ENCODE assay signal across 14 mouse cellular contexts in the genomic region with DNA sequence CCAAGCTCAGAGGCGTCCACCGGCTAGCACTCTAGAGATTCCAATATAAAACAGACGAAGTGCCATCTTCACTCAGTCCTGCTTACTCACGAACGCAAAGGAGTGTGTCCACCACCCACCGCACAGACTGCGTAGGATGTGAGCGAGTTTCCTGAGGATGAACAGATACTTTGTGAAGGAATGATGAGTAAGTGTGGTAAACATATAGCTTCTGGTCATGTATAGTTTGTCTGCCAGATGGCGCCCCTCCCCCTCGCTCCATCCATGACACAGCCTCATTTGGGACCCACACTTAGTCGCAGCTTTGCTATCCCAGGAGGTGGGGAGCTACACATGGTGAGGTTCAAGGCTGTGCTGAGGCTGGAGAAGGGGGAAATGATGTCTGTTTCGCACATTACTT.
DNase-seq lines count a peak whose midpoint lies in the region; ATAC-seq and TF ChIP-seq lines count a peak whose summit lies in the region.
"Had no signal": no experiment of that assay in that cellular context is flagged by ENCODE, and none has a peak within 500 bp of the region (broad histone marks: within the 10 kb centered on the region; RNA-seq: fewer than 3 reads in every experiment).

No protein-coding gene starts in this region.

- ATAC-seq in hindbrain, embryonic 15.5 days (ENCODE audit: low FRiP score, low read depth), result 0 out of 2 replicates have a peak, but pooled peaks have one; percentile 30
- peak; percentile 48; the same call in 1 of the 2 replicates for ATAC-seq in neural tube, embryonic 12.5 days (ENCODE audit: low FRiP score, low read depth)
- no peak for ATAC-seq in neural tube, embryonic 15.5 days (ENCODE audit: low FRiP score)
- ATAC-seq: forebrain, embryonic 13.5 days; hindbrain, embryonic 16.5 days had no signal

- H3K9me3 ChIP-seq in hindbrain, embryonic 15.5 days, result no peaks in the 10 kb centered on the region
- 0 out of 2 replicates have a peak, but pooled peaks cover 2% of the 10 kb centered on the region for H3K9me3 ChIP-seq in hindbrain, embryonic 10.5 days
- H3K9me3 ChIP-seq in neural tube, embryonic 12.5 days, result no peaks in the 10 kb centered on the region
- H3K9me3 ChIP-seq in neural tube, embryonic 15.5 days (replicated peaks), result no peaks in the 10 kb centered on the region
- H3K9me3 ChIP-seq: forebrain, embryonic 13.5 days; heart, embryonic 10.5 days; liver, embryonic 15.5 days; stomach, embryonic 15.5 days had no signal

- TF ChIP-seq POLR2A in cerebellum, adult 2 months (IDR thresholded peaks at IDR 0.05; ENCODE audit: borderline replicate concordance, insufficient read depth, low read length), result no peak

- no peak for DNase-seq in hindbrain, embryonic 10.5 days (ENCODE audit: low spot score)
- DNase-seq in left cerebral cortex, postnatal 14 days (ENCODE audit: low spot score in 2 of 2), result peak; percentile 66 to 76
- no peak for DNase-seq in cerebellum, adult 2 months
- DNase-seq in Muller cell, postnatal 12 days (ENCODE audit: inconsistent ontology term), result no peak
- DNase-seq: cerebellum, postnatal 36 days; kidney, postnatal 10 days had no signal

- H3K27me3 ChIP-seq in hindbrain, embryonic 15.5 days, result no peaks in the 10 kb centered on the region
- H3K27me3 ChIP-seq in hindbrain, embryonic 10.5 days (ENCODE audit: insufficient read depth, poor library complexity, severe bottlenecking), result no peaks in the 10 kb centered on the region
- H3K27me3 ChIP-seq in neural tube, embryonic 12.5 days (replicated peaks), result no peaks in the 10 kb centered on the region
- H3K27me3 ChIP-seq in neural tube, embryonic 15.5 days (replicated peaks), result no peaks in the 10 kb centered on the region
- no peaks in the 10 kb centered on the region for H3K27me3 ChIP-seq in cerebellum, adult 2 months (ENCODE audit: control insufficient read depth, insufficient read depth, low read length)
- H3K27me3 ChIP-seq: forebrain, embryonic 13.5 days; liver, embryonic 15.5 days; stomach, embryonic 15.5 days had no signal

- no peaks in the 10 kb centered on the region for H3K36me3 ChIP-seq in hindbrain, embryonic 15.5 days
- no peaks in the 10 kb centered on the region for H3K36me3 ChIP-seq in hindbrain, embryonic 10.5 days
- no peaks in the 10 kb centered on the region for H3K36me3 ChIP-seq in neural tube, embryonic 12.5 days
- no peaks in the 10 kb centered on the region for H3K36me3 ChIP-seq in neural tube, embryonic 15.5 days
- H3K36me3 ChIP-seq: heart, embryonic 10.5 days; liver, embryonic 15.5 days; stomach, embryonic 15.5 days had no signal

- no peak overlapping the region for H3K4me2 ChIP-seq in hindbrain, embryonic 15.5 days
- no peak overlapping the region for H3K4me2 ChIP-seq in neural tube, embryonic 12.5 days (replicated peaks)
- H3K4me2 ChIP-seq in neural tube, embryonic 15.5 days, result no peak overlapping the region
- H3K4me2 ChIP-seq: forebrain, embryonic 13.5 days; liver, embryonic 15.5 days; stomach, embryonic 15.5 days had no signal

- no peak overlapping the region for H3K9ac ChIP-seq in hindbrain, embryonic 15.5 days
- H3K9ac ChIP-seq in neural tube, embryonic 12.5 days, result no peak overlapping the region
- no peak overlapping the region for H3K9ac ChIP-seq in neural tube, embryonic 15.5 days (replicated peaks)
- H3K9ac ChIP-seq: forebrain, embryonic 13.5 days; liver, embryonic 15.5 days; stomach, embryonic 15.5 days had no signal

- no peak overlapping the region for H3K27ac ChIP-seq in hindbrain, embryonic 15.5 days (replicated peaks)
- no peak overlapping the region for H3K27ac ChIP-seq in hindbrain, embryonic 10.5 days
- no peak overlapping the region for H3K27ac ChIP-seq in neural tube, embryonic 12.5 days
- H3K27ac ChIP-seq in neural tube, embryonic 15.5 days (replicated peaks), result no peak overlapping the region
- no peak overlapping the region for H3K27ac ChIP-seq in cerebellum, adult 2 months (ENCODE audit: insufficient read depth, low read length)
- H3K27ac ChIP-seq: forebrain, embryonic 13.5 days; heart, embryonic 10.5 days; liver, embryonic 15.5 days; stomach, embryonic 15.5 days had no signal

- intact Hi-C loops in left cerebral cortex, postnatal 14 days (cut with DNase I), result no loop called here

- 83% methylated on average over 12 of the region's 12 CpGs for WGBS in hindbrain, embryonic 15.5 days
- 90% methylated on average over 12 of the region's 12 CpGs for WGBS in hindbrain, embryonic 10.5 days
- WGBS in neural tube, embryonic 12.5 days, result 86% methylated on average over 12 of the region's 12 CpGs
- 81% methylated on average over 12 of the region's 12 CpGs for WGBS in neural tube, embryonic 15.5 days
- WGBS in cerebellum, adult 2 months, result 91% methylated on average over 12 of the region's 12 CpGs

- H3K4me3 ChIP-seq in hindbrain, embryonic 15.5 days, result no peak overlapping the region
- H3K4me3 ChIP-seq in hindbrain, embryonic 10.5 days, result no peak overlapping the region
- no peak overlapping the region for H3K4me3 ChIP-seq in neural tube, embryonic 12.5 days
- H3K4me3 ChIP-seq in neural tube, embryonic 15.5 days (replicated peaks), result no peak overlapping the region
- no peak overlapping the region for H3K4me3 ChIP-seq in cerebellum, adult 2 months (replicated peaks; ENCODE audit: insufficient read depth, low read depth, low read length)
- H3K4me3 ChIP-seq: forebrain, embryonic 13.5 days; heart, embryonic 10.5 days; liver, embryonic 15.5 days; stomach, embryonic 15.5 days had no signal

- no peaks in the 10 kb centered on the region for H3K4me1 ChIP-seq in hindbrain, embryonic 15.5 days (replicated peaks)
- no peaks in the 10 kb centered on the region for H3K4me1 ChIP-seq in hindbrain, embryonic 10.5 days (replicated peaks)
- H3K4me1 ChIP-seq in neural tube, embryonic 12.5 days, result no peaks in the 10 kb centered on the region
- no peaks in the 10 kb centered on the region; the same call in 1 of the 2 replicates for H3K4me1 ChIP-seq in neural tube, embryonic 15.5 days
- no peaks in the 10 kb centered on the region for H3K4me1 ChIP-seq in cerebellum, adult 2 months (ENCODE audit: control insufficient read depth, insufficient read depth, low read length)
- H3K4me1 ChIP-seq: forebrain, embryonic 13.5 days; heart, embryonic 10.5 days; liver, embryonic 15.5 days; stomach, embryonic 15.5 days had no signal

- TF ChIP-seq CTCF in cerebellum, adult 2 months (IDR thresholded peaks at IDR 0.05; ENCODE audit: borderline replicate concordance, insufficient read depth, low read depth, low read length), result no peak

Comparison
In these comparisons a context has a peak if more than half of its experiments do, and no peak if none do; other contexts are left out.
1. DNase-seq: peak in left cerebral cortex, postnatal 14 days (2 of 2); none in hindbrain, embryonic 10.5 days (single experiment), cerebellum, adult 2 months (0 of 2) and Muller cell, postnatal 12 days (single experiment).